Mouse (Mus musculus) CH12.LX (cell line): Measurements from ENCODE around the gene Acsl1. TPM values are rescaled to one million over a fixed set of nuclear protein-coding genes. Genes with fewer than 3 reads are reported as not detected.

Experiments
- DNase-seq: peaks from one replicate; pipeline ENCODE4 v3.0.0-alpha.2; 2013; ENCODE audit errors: extremely low read depth
- H3K27ac ChIP-seq: 2 replicates; pipeline ENCODE4 v1.5.1; 2012; ENCODE audit warnings: low read depth, mild to moderate bottlenecking, control low read depth, moderate library complexity; ENCODE audit not compliant: insufficient read depth
- H3K27me3 ChIP-seq: replicated peaks from 2 replicates; pipeline ENCODE3; 2012; ENCODE audit warnings: inconsistent platforms
- H3K36me3 ChIP-seq, 2 experiments: replicated peaks in 1 of 2; 2 replicates each; pipeline versions ENCODE3 to v1.6.1; 2012; ENCODE audit warnings: inconsistent platforms in 1 of 2, low read length in 1 of 2, mild to moderate bottlenecking in 1 of 2, mixed read lengths in 1 of 2, moderate library complexity in 1 of 2; ENCODE audit not compliant: control insufficient read depth in 1 of 2, insufficient read depth in 1 of 2
- H3K4me1 ChIP-seq, 2 experiments: 2 replicates each; pipeline ENCODE4 v1.6.1; 2012; ENCODE audit warnings: inconsistent platforms in 1 of 2, moderate library complexity in 1 of 2; ENCODE audit not compliant: insufficient read depth in 2 of 2, control insufficient read depth in 1 of 2
- H3K4me2 ChIP-seq: 2 replicates; pipeline ENCODE4 v1.6.1; 2012; ENCODE audit warnings: low read depth, mild to moderate bottlenecking, control low read depth; ENCODE audit not compliant: poor library complexity, insufficient read depth, severe bottlenecking
- H3K4me3 ChIP-seq, 3 experiments: fragments of 150-350 bp in 1 of 3; sonication (generic) in 1 of 3; replicated peaks in 1 of 3; 2 replicates each; pipeline versions ENCODE3 to v1.5.1; 2011 to 2012; ENCODE audit warnings: low read depth in 2 of 3, low read length in 2 of 3, mild to moderate bottlenecking in 2 of 3, moderate library complexity in 2 of 3, control low read depth in 1 of 3, improper control_type of control experiment in 1 of 3, inconsistent platforms in 1 of 3, mixed read lengths in 1 of 3; ENCODE audit not compliant: poor library complexity in 1 of 3
- H3K79me2 ChIP-seq: replicated peaks from 2 replicates; pipeline ENCODE4 v1.6.1; 2012; ENCODE audit warnings: mild to moderate bottlenecking, moderate library complexity; ENCODE audit not compliant: control insufficient read depth, poor library complexity, insufficient read depth, severe bottlenecking; ENCODE audit errors: extremely low read depth
- H3K9ac ChIP-seq: 2 replicates; pipeline ENCODE4 v1.6.1; 2012; ENCODE audit warnings: low read depth, mild to moderate bottlenecking, control low read depth, moderate library complexity; ENCODE audit not compliant: insufficient read depth
- H3K9me3 ChIP-seq: replicated peaks from 2 replicates; pipeline ENCODE3; 2012; ENCODE audit warnings: low read length, inconsistent platforms, mixed read lengths
- CHD2 ChIP-seq: IDR thresholded peaks from 2 replicates; pipeline ENCODE4 v1.6.1; 2011; ENCODE audit warnings: low read length, improper control_type of control experiment
- CTCF ChIP-seq, 2 experiments: IDR thresholded peaks in 1 of 2; conservative IDR thresholded peaks in 1 of 2; 2 replicates each; pipeline ENCODE4 v1.5.1; 2011 to 2012; ENCODE audit warnings: low read depth in 2 of 2, low read length in 2 of 2, improper control_type of control experiment in 1 of 2, inconsistent platforms in 1 of 2, mild to moderate bottlenecking in 1 of 2, moderate library complexity in 1 of 2
- ETS1 ChIP-seq: conservative IDR thresholded peaks from 2 replicates; pipeline ENCODE4 v1.6.1; 2012; ENCODE audit warnings: low read depth, mild to moderate bottlenecking, inconsistent platforms, low read length, improper control_type of control experiment, moderate library complexity
- GABPA ChIP-seq: IDR thresholded peaks from 2 replicates; pipeline ENCODE4 v1.6.1; 2012; ENCODE audit warnings: low read depth, low read length, improper control_type of control experiment, inconsistent platforms; ENCODE audit not compliant: insufficient replicate concordance
- IRF4 ChIP-seq: IDR thresholded peaks from 2 replicates; pipeline ENCODE4 v1.6.1; 2014; ENCODE audit warnings: low read depth, mild to moderate bottlenecking, inconsistent platforms, low read length, improper control_type of control experiment
- JUN ChIP-seq: IDR thresholded peaks from 2 replicates; pipeline ENCODE4 v1.6.1; 2011; ENCODE audit warnings: low read depth, mild to moderate bottlenecking, low read length, improper control_type of control experiment, moderate library complexity; ENCODE audit not compliant: insufficient read depth
- JUND ChIP-seq: conservative IDR thresholded peaks from 2 replicates; pipeline ENCODE4 v1.6.1; 2011; ENCODE audit warnings: low read depth, low read length, improper control_type of control experiment
- MAFK ChIP-seq: IDR thresholded peaks from 2 replicates; pipeline ENCODE4 v1.6.1; 2011; ENCODE audit warnings: low read length, improper control_type of control experiment; ENCODE audit not compliant: insufficient replicate concordance
- MAX ChIP-seq: IDR thresholded peaks from 2 replicates; pipeline ENCODE4 v1.6.1; 2011; ENCODE audit warnings: low read length, improper control_type of control experiment
- MAZ ChIP-seq: IDR thresholded peaks from 2 replicates; pipeline ENCODE4 v1.6.1; 2012; ENCODE audit warnings: low read depth, mild to moderate bottlenecking, inconsistent platforms, low read length, improper control_type of control experiment, moderate library complexity
- MXI1 ChIP-seq: IDR thresholded peaks from 2 replicates; pipeline ENCODE4 v1.6.1; 2011; ENCODE audit warnings: mild to moderate bottlenecking, low read depth, low read length, improper control_type of control experiment
- MYC ChIP-seq: IDR thresholded peaks from 2 replicates; pipeline ENCODE4 v1.6.1; 2011; ENCODE audit warnings: low read depth, mild to moderate bottlenecking, improper control_type of control experiment, low read length
- PAX5 ChIP-seq: IDR thresholded peaks from 2 replicates; pipeline ENCODE4 v1.6.1; 2012; ENCODE audit warnings: low read length, inconsistent platforms, mixed read lengths
- POLR2A ChIP-seq: IDR thresholded peaks from 2 replicates; pipeline ENCODE4 v1.6.1; 2011; ENCODE audit warnings: low read depth, mild to moderate bottlenecking, improper control_type of control experiment, low read length
- RAD21 ChIP-seq: IDR thresholded peaks from 2 replicates; pipeline ENCODE4 v1.6.1; 2011; ENCODE audit warnings: low read depth, mild to moderate bottlenecking, low read length, improper control_type of control experiment, moderate library complexity
- RCOR1 ChIP-seq: conservative IDR thresholded peaks from 2 replicates; pipeline ENCODE4 v1.6.1; 2012; ENCODE audit warnings: low read depth, mild to moderate bottlenecking, inconsistent platforms, low read length, improper control_type of control experiment
- SIN3A ChIP-seq: IDR thresholded peaks from 2 replicates; pipeline ENCODE4 v1.6.1; 2012; ENCODE audit warnings: low read length, improper control_type of control experiment, inconsistent platforms
- SMC3 ChIP-seq: IDR thresholded peaks from 2 replicates; pipeline ENCODE4 v1.6.1; 2011; ENCODE audit warnings: low read depth, low read length, improper control_type of control experiment
- TCF12 ChIP-seq: IDR thresholded peaks from 2 replicates; pipeline ENCODE4 v1.6.1; 2014; ENCODE audit warnings: low read depth, mild to moderate bottlenecking, inconsistent platforms, low read length, improper control_type of control experiment
- UBTF ChIP-seq: IDR thresholded peaks from 2 replicates; pipeline ENCODE4 v1.6.1; 2012; ENCODE audit warnings: low read depth, mild to moderate bottlenecking, inconsistent platforms, low read length, improper control_type of control experiment, moderate library complexity
- USF1 ChIP-seq: IDR thresholded peaks from 2 replicates; pipeline ENCODE4 v1.6.1; 2014; ENCODE audit warnings: low read depth, mild to moderate bottlenecking, inconsistent platforms, low read length, improper control_type of control experiment
- USF2 ChIP-seq: conservative IDR thresholded peaks from 2 replicates; pipeline ENCODE4 v1.6.1; 2011; ENCODE audit warnings: low read depth, low read length, improper control_type of control experiment
- ZC3H11A ChIP-seq: IDR thresholded peaks from 2 replicates; pipeline ENCODE4 v1.6.1; 2012; ENCODE audit warnings: low read depth, mild to moderate bottlenecking, inconsistent platforms, low read length, improper control_type of control experiment
- ZNF384 ChIP-seq: IDR thresholded peaks from 2 replicates; pipeline ENCODE4 v1.6.1; 2012; ENCODE audit warnings: low read depth, low read length, improper control_type of control experiment, inconsistent platforms
- dilution Hi-C: fragments of 300-500 bp; cut with MboI; formaldehyde crosslinking; loops from 2 replicates; pipeline ENCODE4 v1.14.3; 2020; ENCODE audit warnings: low sequenced_read_pairs; ENCODE audit not compliant: extremely low pct_unique_long_range_greater_than_20kb, extremely low pct_ligation_motif_present
- in situ Hi-C: fragments of 300-500 bp; cut with MboI; formaldehyde crosslinking; loops from 3 replicates; pipeline ENCODE4 v1.14.3; 2019; ENCODE audit warnings: low sequenced_read_pairs, low pct_ligation_motif_present, low pct_unique_long_range_greater_than_20kb, mixed read lengths
- polyA plus RNA-seq: library from polyadenylated mRNA; unstranded; fragments of >175 nt; gene quantifications from 2 replicates; pipeline ENCODE4 v1.2.1, GENCODE M21; 2012; ENCODE audit warnings: low read depth; ENCODE audit not compliant: insufficient read length
- total RNA-seq, 2 experiments: library from RNA; depleted of rRNA; stranded (reverse); fragments of 300-350 nt in 1 of 2; fragments of >200 nt in 1 of 2; gene quantifications; 2 replicates each; pipeline ENCODE4 v1.2.3; 2012 to 2014

The Acsl1 gene
- total and polyA plus RNA-seq, 3 experiments = 8.7 to 27.9 (median 19.5) TPM

GRCm38 (mm10) chr8:46484077-46484476 lies 13.2 kb downstream of the Acsl1 start:
- DNase-seq = no peak
- in situ Hi-C loops = no loop called here
- Histone ChIP-seq H3K36me3 (peaks cover 0 to 25% of the 10 kb centered on the region in 2 experiments), H3K9me3 (no peaks in the 10 kb centered on the region), H3K79me2 (no peaks in the 10 kb centered on the region), H3K27me3 (no peaks in the 10 kb centered on the region), H3K4me3 (no peak overlapping the region), H3K4me2 (no peak overlapping the region), H3K27ac (no peak overlapping the region), H3K9ac (no peak overlapping the region), H3K4me1 (peaks cover 12 to 48% of the 10 kb centered on the region in 2 experiments)
- no peak for TF ChIP-seq ZC3H11A
- TF ChIP-seq CTCF (conservative IDR thresholded peaks at IDR 0.05 in 1 of 2, IDR thresholded peaks at IDR 0.05 in 1 of 2; ENCODE audit: low read depth in 2 of 2, low read length in 2 of 2) = no peak
- TF ChIP-seq ZNF384 = no peak
- no peak for TF ChIP-seq PAX5
- no peak for TF ChIP-seq ETS1
- TF ChIP-seq USF1 = no peak
- no peak for TF ChIP-seq MXI1
- no peak for TF ChIP-seq IRF4
- TF ChIP-seq MYC = no peak
- no peak for TF ChIP-seq UBTF
- no peak for TF ChIP-seq SIN3A
- no peak for TF ChIP-seq RAD21
- no peak for TF ChIP-seq JUND
- TF ChIP-seq CHD2 = no peak
- dilution Hi-C loops = no loop called here

DNA sequence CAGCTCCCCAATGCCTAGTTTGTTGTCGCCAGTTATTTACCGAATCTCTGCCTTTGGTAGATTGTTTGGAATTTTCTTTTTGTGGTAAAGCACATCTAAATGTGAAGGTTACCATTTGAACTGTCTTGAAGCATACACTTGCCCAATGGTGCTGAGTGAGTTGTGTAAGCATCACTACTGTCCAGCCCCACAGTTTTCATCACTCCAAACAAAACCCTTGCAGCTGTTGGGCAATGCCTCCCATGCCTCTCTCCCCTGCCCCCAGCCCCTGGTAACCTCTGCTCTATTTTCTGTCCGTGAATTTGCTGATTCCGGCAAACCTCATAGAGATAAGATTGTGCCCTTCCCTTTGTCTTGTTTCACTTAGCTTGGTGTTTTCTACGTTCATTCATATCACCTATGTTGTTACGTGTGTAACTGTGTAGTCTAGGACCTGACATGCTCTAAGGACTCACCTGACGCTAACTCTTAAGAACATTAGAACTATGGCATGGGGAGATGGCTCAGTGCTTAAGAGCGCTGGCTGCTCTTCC lies 14.2 kb downstream of the Acsl1 start:
- H3K4me2 ChIP-seq = no peak overlapping the region
- no peaks in the 10 kb centered on the region for H3K79me2 ChIP-seq
- no peak overlapping the region for H3K27ac ChIP-seq
- no peaks in the 10 kb centered on the region for H3K9me3 ChIP-seq
- H3K36me3 ChIP-seq = peaks cover 0 to 27% of the 10 kb centered on the region in 2 experiments
- in situ Hi-C loops = no loop called here
- peaks cover 9 to 48% of the 10 kb centered on the region in 2 experiments for H3K4me1 ChIP-seq
- no peak for TF ChIP-seq USF2
- TF ChIP-seq USF1 = no peak
- no peak for TF ChIP-seq MAZ
- no peak for TF ChIP-seq SMC3
- no peak for TF ChIP-seq JUN
- TF ChIP-seq GABPA = no peak
- no peak for TF ChIP-seq SIN3A
- TF ChIP-seq POLR2A = no peak
- no peak for TF ChIP-seq CHD2
- TF ChIP-seq ETS1 = no peak
- TF ChIP-seq MAX = no peak
- no peak for TF ChIP-seq RCOR1
- TF ChIP-seq ZC3H11A = no peak
- no peak for TF ChIP-seq MAFK
- TF ChIP-seq TCF12 = no peak
- no peak for TF ChIP-seq IRF4
- no peak for TF ChIP-seq ZNF384
- no peaks in the 10 kb centered on the region for H3K27me3 ChIP-seq
- H3K9ac ChIP-seq = no peak overlapping the region
- DNase-seq = no peak
- H3K4me3 ChIP-seq = no peak overlapping the region
- dilution Hi-C loops = no loop called here
